Mouse (Mus musculus) neural tube, embryonic 12.5 days (tissue): ENCODE results near the gene Spon1. TPM values are rescaled to one million over a fixed set of nuclear protein-coding genes. Genes with fewer than 3 reads are reported as not detected.

ENCODE experiments used
- ATAC-seq: fragments of 200-750 bp; cut with Nextera tagmentation; 2 replicates; pipeline ENCODE4 v1.8.0; 2017; ENCODE audit warnings: low read depth, mild to moderate bottlenecking, moderate TSS enrichment, moderate library complexity; ENCODE audit not compliant: low FRiP score
- H3K27ac ChIP-seq: fragments of 300-500 bp; sonication (generic); 2 replicates; pipeline ENCODE4 v1.5.1; 2016
- H3K27me3 ChIP-seq: fragments of 300-500 bp; sonication (generic); replicated peaks from 2 replicates; pipeline ENCODE4 v1.6.1; 2016; ENCODE audit warnings: mild to moderate bottlenecking
- H3K36me3 ChIP-seq: fragments of 300-500 bp; sonication (generic); 2 replicates; pipeline ENCODE4 v1.6.1; 2016; ENCODE audit warnings: mild to moderate bottlenecking
- H3K4me1 ChIP-seq: fragments of 300-500 bp; sonication (generic); 2 replicates; pipeline ENCODE4 v1.6.1; 2016
- H3K4me2 ChIP-seq: fragments of 300-500 bp; sonication (generic); replicated peaks from 2 replicates; pipeline ENCODE4 v1.6.1; 2016; ENCODE audit warnings: mild to moderate bottlenecking
- H3K4me3 ChIP-seq: fragments of 300-500 bp; sonication (generic); 2 replicates; pipeline ENCODE4 v1.5.1; 2016
- H3K9ac ChIP-seq: fragments of 300-500 bp; sonication (generic); 2 replicates; pipeline ENCODE4 v1.6.1; 2016; ENCODE audit warnings: mild to moderate bottlenecking
- H3K9me3 ChIP-seq: fragments of 300-500 bp; sonication (generic); 2 replicates; pipeline ENCODE4 v1.6.1; 2016; ENCODE audit warnings: mild to moderate bottlenecking
- WGBS: fragments of 180-500 bp; shearing (Covaris S2); methylation state at CpG from one replicate; pipeline ENCODE4 v1.1.7; 2016; 5-methylcytosine and 5-hydroxymethylcytosine counted together
- polyA plus RNA-seq: library from polyadenylated mRNA; unstranded; fragments of >200 nt; fragmentation: Nextera tagmentation; extraction: Ambion mirVana; gene quantifications from 2 replicates; pipeline ENCODE4 v1.2.1, GENCODE M21; 2016

Spon1 gene
- polyA plus RNA-seq, 1 experiment from 2014 or later: 86.4 TPM

DNA sequence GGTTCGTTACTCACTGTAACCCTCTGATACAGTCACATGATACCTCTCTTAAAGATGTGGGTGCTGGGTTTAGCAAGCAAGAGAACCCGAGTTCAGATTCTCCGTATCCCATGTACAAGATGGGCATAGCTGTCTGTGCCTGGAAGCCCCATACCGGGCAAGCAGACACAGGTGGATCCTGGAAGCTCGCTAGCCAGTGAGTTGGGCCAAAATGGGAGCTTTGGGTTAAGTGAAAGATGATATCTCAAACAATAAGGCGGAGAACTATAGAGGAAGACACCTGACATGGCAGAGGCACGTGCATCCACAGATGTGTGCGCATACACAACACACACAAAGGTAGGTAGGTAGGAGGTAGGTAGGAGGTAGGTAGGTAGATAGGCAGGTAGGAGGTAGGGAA lies 261.1 kb downstream of the Spon1 start:
- Histone ChIP-seq H3K4me2 (no peak overlapping the region), H3K27me3 (no peaks in the 10 kb centered on the region), H3K4me3 (no peak overlapping the region), H3K27ac (no peak overlapping the region), H3K9me3 (no peaks in the 10 kb centered on the region), H3K36me3 (no peaks in the 10 kb centered on the region), H3K4me1 (no peaks in the 10 kb centered on the region), H3K9ac (no peak overlapping the region)
- no peak for ATAC-seq
- WGBS: 89% methylated on average over 8 of the region's 8 CpGs

DNA sequence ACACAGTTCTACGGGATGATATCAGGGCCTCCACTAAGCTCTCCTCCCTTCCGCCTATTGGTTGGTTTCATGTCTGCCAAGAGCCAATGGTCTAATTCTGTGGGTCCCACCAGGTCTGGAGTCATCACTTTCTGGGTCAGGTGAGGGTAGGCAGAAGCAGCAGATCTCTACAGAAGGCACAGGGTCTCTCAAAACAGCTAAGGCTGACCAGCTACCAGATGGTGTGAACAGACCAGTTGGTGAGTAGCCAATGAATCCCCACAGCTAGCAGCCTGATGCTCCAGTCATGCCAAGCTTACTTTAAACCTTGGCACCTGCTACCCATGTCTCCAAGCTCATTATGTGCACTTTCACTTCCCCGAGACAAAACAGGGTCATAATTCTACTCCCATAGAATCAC lies 261.6 kb downstream of the Spon1 start:
- Histone ChIP-seq H3K9me3 (no peaks in the 10 kb centered on the region), H3K9ac (no peak overlapping the region), H3K27me3 (no peaks in the 10 kb centered on the region), H3K27ac (no peak overlapping the region), H3K36me3 (no peaks in the 10 kb centered on the region), H3K4me2 (no peak overlapping the region), H3K4me3 (no peak overlapping the region), H3K4me1 (no peaks in the 10 kb centered on the region)
- no peak for ATAC-seq
- 83% methylated on average over 3 of the region's 3 CpGs for WGBS

- H3K27me3 ChIP-seq: no peaks in the 10 kb centered on the region
- H3K4me3 ChIP-seq: no peak overlapping the region
- 94% methylated on average over 5 of the region's 5 CpGs for WGBS
- H3K4me2 ChIP-seq: no peak overlapping the region
- no peaks in the 10 kb centered on the region for H3K9me3 ChIP-seq
- no peaks in the 10 kb centered on the region for H3K36me3 ChIP-seq
- H3K9ac ChIP-seq: no peak overlapping the region
- ATAC-seq: no peak
- no peak overlapping the region for H3K27ac ChIP-seq
- H3K4me1 ChIP-seq: no peaks in the 10 kb centered on the region
Observed at GRCm38 (mm10) chr7:114028828-114029227, 263.0 kb downstream of the Spon1 start.

DNA sequence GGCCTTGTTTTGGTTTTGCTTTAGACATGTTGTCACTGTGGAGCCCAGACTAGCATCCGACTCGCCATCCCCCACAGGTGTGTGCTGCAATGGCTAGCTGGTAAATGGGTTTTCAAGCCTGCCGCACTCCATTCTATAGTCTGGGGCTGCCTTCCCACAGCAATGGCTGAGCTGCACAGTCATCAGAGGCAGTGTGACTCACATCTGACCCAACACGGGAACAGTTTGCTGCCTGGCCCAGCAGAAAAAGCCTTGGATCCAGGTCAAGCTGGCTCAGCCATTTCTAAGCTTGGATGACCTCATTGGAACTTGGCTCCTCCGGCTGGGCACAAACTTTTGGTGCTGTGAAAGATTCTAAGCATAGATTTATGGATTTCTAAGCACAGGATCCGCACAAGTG lies 263.8 kb downstream of the Spon1 start:
- 88% methylated on average over 6 of the region's 6 CpGs for WGBS
- no peak for ATAC-seq

GRCm38 (mm10) chr7:114037237-114037636 lies 271.4 kb downstream of the Spon1 start:
- Histone ChIP-seq H3K4me3 (no peak overlapping the region), H3K27me3 (no peaks in the 10 kb centered on the region), H3K36me3 (0 out of 2 replicates have a peak, but pooled peaks cover 4% of the 10 kb centered on the region), H3K4me1 (no peaks in the 10 kb centered on the region), H3K9ac (no peak overlapping the region), H3K4me2 (no peak overlapping the region), H3K27ac (no peak overlapping the region), H3K9me3 (no peaks in the 10 kb centered on the region)
- no peak for ATAC-seq
- 87% methylated on average over 4 of the region's 4 CpGs for WGBS

More for the DNA sequence above, 263.8 kb downstream of the Spon1 start:
- Histone ChIP-seq H3K9me3 (no peaks in the 10 kb centered on the region), H3K4me2 (no peak overlapping the region), H3K9ac (no peak overlapping the region), H3K27ac (no peak overlapping the region), H3K36me3 (no peaks in the 10 kb centered on the region), H3K4me1 (no peaks in the 10 kb centered on the region), H3K4me3 (no peak overlapping the region), H3K27me3 (no peaks in the 10 kb centered on the region)

DNA sequence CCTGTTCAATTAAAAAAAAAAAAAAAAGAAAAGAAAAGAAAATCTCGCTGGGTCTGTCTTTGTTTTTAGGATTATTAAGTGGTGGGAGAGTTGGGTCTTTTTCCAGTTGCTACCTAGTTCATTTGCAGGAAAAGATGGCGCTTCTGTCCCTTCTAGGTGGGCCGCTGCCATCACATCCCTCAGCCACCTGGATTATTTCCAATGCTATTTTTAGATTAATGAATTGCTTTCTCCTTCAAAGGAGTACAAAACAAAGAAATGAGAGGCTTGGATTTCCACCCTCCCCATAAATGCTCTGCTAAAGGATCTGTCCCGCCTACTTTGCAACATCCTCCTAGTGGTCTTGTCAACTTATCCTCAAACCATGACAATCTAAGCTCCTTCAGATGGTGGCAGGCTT lies 275.6 kb downstream of the Spon1 start:
- no peak overlapping the region for H3K9ac ChIP-seq
- no peaks in the 10 kb centered on the region for H3K4me1 ChIP-seq
- no peak for ATAC-seq
- no peaks in the 10 kb centered on the region for H3K9me3 ChIP-seq
- no peak overlapping the region for H3K4me2 ChIP-seq
- no peak overlapping the region for H3K27ac ChIP-seq
- H3K36me3 ChIP-seq: 0 out of 2 replicates have a peak, but pooled peaks cover 4% of the 10 kb centered on the region
- WGBS: 92% methylated on average over 4 of the region's 4 CpGs
- H3K4me3 ChIP-seq: no peak overlapping the region
- H3K27me3 ChIP-seq: no peaks in the 10 kb centered on the region

DNA sequence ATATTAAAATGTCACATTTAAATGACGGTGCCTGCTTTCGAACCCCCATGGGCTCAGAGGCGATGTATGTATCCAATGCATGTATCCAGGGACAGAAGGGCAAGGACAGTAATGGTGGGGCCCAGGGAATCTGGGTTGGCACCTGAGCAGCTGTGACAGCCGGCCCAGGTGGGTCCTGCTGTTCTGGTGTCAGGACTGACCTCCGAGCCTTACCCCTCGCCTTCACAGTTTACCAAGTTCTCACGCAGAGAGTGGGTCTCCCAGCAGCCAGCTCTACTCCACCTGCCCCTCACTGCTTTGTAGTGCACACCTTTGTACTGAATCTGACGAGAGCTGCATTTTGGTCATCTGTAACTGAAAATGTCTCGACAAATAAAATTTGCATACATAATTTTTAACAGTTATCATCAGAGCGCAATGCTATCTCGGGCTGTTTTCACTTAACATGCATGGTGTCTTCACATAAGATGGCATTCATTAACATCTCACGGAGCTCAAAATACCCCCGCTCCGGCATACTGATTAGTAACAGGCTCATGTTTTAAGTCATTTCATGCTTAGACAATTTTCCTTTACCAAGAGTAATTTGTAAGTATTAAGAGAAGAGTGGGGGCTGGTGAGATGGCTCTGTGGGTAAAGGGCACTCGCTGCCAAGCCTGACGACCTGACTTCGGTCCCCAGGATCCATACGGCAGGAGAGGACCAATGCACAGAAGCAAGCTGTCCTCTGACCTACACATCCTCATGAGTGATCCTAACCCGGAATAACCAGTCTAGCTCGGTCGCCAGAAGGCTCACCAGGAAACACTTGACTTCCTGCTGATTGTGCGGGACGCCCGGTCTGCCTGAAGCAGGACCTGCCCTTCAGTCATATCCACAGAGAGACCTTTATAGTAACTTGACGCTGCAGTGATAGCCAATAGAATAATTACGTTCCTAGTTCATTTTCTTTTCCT lies 277.5 kb downstream of the Spon1 start:
- Histone ChIP-seq H3K4me3 (no peak overlapping the region), H3K9me3 (no peaks in the 10 kb centered on the region), H3K27ac (no peak overlapping the region), H3K27me3 (no peaks in the 10 kb centered on the region), H3K9ac (no peak overlapping the region), H3K4me1 (no peaks in the 10 kb centered on the region), H3K4me2 (no peak overlapping the region), H3K36me3 (0 out of 2 replicates have a peak, but pooled peaks cover 4% of the 10 kb centered on the region)
- no peak for ATAC-seq
- 90% methylated on average over 26 of the region's 26 CpGs for WGBS

GRCm38 (mm10) chr7:114043929-114044549 lies 278.2 kb downstream of the Spon1 start:
- H3K9ac ChIP-seq: no peak overlapping the region
- H3K27me3 ChIP-seq: no peaks in the 10 kb centered on the region
- no peak overlapping the region for H3K4me3 ChIP-seq
- no peak overlapping the region for H3K4me2 ChIP-seq
- no peak overlapping the region for H3K27ac ChIP-seq
- no peaks in the 10 kb centered on the region for H3K9me3 ChIP-seq
- WGBS: 84% methylated on average over 6 of the region's 6 CpGs
- H3K4me1 ChIP-seq: no peaks in the 10 kb centered on the region
- ATAC-seq: no peak
- 0 out of 2 replicates have a peak, but pooled peaks cover 4% of the 10 kb centered on the region for H3K36me3 ChIP-seq

DNA sequence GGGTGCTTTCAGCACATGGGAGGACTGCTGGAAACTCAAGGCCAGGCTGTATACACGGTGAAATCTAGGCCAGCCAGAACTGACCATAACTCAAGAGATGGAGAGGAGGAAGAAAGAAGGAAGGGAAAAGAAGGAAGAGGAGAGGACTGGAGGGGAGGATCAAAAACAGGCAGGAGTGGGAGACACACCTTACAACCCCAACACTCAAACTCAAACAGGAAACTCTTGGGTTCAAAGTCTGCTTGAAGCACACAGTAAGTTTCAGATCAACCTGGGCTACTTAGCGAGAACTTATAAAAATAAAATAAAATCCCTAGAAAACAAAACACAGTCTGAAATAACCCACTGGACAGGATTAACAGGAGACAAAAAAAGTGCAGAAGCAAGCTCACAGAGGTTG lies 280.0 kb downstream of the Spon1 start:
- Histone ChIP-seq H3K4me2 (no peak overlapping the region), H3K9me3 (no peaks in the 10 kb centered on the region), H3K9ac (no peak overlapping the region), H3K27me3 (no peaks in the 10 kb centered on the region), H3K4me1 (no peaks in the 10 kb centered on the region), H3K4me3 (no peak overlapping the region), H3K36me3 (no peaks in the 10 kb centered on the region), H3K27ac (no peak overlapping the region)
- WGBS: 88% methylated on average over 2 of the region's 2 CpGs
- ATAC-seq: no peak

GRCm38 (mm10) chr7:114053720-114054119 lies 287.9 kb downstream of the Spon1 start:
- H3K27me3 ChIP-seq: no peaks in the 10 kb centered on the region
- H3K4me1 ChIP-seq: no peaks in the 10 kb centered on the region
- H3K4me3 ChIP-seq: no peak overlapping the region
- 86% methylated on average over 4 of the region's 4 CpGs for WGBS
- H3K9ac ChIP-seq: no peak overlapping the region
- no peak for ATAC-seq
- H3K4me2 ChIP-seq: no peak overlapping the region
- H3K9me3 ChIP-seq: no peaks in the 10 kb centered on the region
- H3K36me3 ChIP-seq: 0 out of 2 replicates have a peak, but pooled peaks cover 3% of the 10 kb centered on the region
- H3K27ac ChIP-seq: no peak overlapping the region

GRCm38 (mm10) chr7:114058166-114058565 lies 292.4 kb downstream of the Spon1 start:
- Histone ChIP-seq H3K36me3 (0 out of 2 replicates have a peak, but pooled peaks cover 3% of the 10 kb centered on the region), H3K9ac (no peak overlapping the region), H3K4me1 (no peaks in the 10 kb centered on the region), H3K9me3 (no peaks in the 10 kb centered on the region), H3K27ac (no peak overlapping the region), H3K4me3 (no peak overlapping the region), H3K27me3 (no peaks in the 10 kb centered on the region), H3K4me2 (no peak overlapping the region)
- no peak for ATAC-seq
- 92% methylated on average over 16 of the region's 16 CpGs for WGBS

DNA sequence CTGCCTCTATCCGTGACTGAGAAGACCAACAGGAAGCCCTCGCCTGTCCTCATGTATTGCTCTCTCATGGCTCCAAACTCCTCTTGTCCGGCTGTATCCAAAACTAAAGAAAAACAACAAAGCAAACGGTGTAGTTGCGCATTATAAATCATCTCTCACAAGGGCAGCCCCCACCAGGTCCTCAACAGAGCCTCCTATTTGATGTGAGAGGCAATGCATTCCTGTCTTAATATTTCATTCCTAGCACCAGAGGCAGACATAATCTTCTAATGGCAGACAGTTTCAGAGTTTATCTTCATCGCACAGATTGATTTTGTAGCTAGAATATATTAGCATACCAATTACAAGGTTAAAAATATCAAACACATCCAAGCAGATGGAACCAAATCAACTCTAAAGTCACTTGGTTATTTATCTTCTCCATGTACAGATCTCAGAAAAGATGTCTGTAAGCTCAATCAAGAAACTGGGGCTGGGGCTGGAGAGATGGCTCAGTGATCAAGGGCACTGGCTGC lies 293.2 kb downstream of the Spon1 start:
- Histone ChIP-seq H3K27me3 (no peaks in the 10 kb centered on the region), H3K27ac (no peak overlapping the region), H3K9me3 (no peaks in the 10 kb centered on the region), H3K36me3 (0 out of 2 replicates have a peak, but pooled peaks cover 3% of the 10 kb centered on the region), H3K4me2 (no peak overlapping the region), H3K4me1 (no peaks in the 10 kb centered on the region), H3K9ac (no peak overlapping the region), H3K4me3 (no peak overlapping the region)
- no peak for ATAC-seq
- 73% methylated on average over 6 of the region's 6 CpGs for whole genome bisulfite sequencing
